Mouse (Mus musculus): ENCODE data around the gene Lmo1. TPM values are rescaled to one million over a fixed set of nuclear protein-coding genes. Genes with fewer than 3 reads are reported as not detected.

Gene Lmo1
- polyA plus RNA-seq, 1 experiment = 0.89 TPM

DNA sequence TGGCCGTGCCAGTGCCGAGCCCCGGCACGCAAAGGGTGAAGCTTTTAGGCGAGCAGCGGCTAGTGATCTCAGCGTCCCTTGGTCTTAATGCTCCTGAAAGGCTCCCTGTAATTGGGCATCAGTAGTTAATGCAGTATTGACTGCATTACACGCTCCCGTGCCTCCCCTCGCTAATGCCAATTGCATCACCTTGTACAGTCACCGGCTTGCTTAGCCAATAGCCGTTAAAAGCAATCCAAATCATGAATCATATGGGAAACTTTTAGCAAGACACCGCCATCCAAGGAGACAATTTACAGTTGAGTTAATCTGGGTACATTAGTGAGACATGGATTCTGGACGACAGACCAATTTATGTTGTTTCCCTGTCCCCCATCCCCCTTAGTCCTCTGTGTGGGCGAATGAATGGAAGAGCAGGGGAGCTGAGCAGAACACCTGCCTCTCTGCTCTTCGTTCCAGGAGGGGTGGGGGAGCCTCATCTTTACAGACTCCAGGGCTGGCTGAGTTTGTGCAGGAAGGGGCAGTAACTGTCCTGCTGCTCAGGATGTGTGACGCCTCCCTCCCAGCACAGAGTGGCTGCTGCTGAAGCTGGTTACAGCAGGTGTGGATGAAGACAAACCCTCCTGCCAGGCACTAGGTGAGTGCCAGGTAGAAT is 8.9 kb downstream of the Lmo1 start:
- Histone ChIP-seq H3K4me1 (ENCODE audit: control insufficient read depth, insufficient read depth, insufficient read length) (peaks cover 3% of the 10 kb centered on the region; the same call in 1 of the 2 replicates), H3K27me3 (ENCODE audit: control insufficient read depth, insufficient read depth, low read length) (peaks cover 6% of the 10 kb centered on the region; the same call in 1 of the 2 replicates), H3K4me3 (ENCODE audit: extremely low read depth, insufficient read depth, insufficient read length) (no peak overlapping the region), H3K27ac (ENCODE audit: insufficient read depth, low read length) (no peak overlapping the region), H3K36me3 (ENCODE audit: control insufficient read depth, insufficient read depth, low read length) (no peaks in the 10 kb centered on the region)
- TF ChIP-seq CTCF (IDR thresholded peaks at IDR 0.05; ENCODE audit: extremely low read depth, insufficient read depth, insufficient read length, insufficient replicate concordance) = no peak
- TF ChIP-seq POLR2A (IDR thresholded peaks at IDR 0.05; ENCODE audit: low read depth, low read length) = no peak
- 93% methylated on average over 17 of the region's 17 CpGs for WGBS
- no peak for DNase-seq (ENCODE audit: low read depth in 1 of 2, low spot score in 2 of 2)

DNA sequence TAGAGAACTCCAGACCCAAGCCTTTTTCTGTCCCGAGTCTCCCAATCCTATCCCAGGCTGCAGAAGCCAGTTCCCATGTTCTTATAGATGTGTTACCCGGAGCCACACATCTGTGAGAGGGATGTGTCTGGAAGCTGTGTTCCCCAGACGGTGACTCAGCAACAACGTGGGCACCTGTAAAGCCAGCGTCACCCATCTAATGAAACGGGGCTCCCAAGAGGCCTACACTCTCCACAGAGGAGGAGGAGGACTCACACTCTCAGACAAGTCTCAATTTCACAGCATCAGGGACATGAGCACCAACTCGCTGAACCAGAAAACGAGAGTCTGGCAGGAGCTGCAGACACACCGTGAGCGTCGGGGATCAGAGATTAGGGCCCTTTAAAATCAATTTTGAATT is 20.7 kb downstream of the Lmo1 start:
- no peaks in the 10 kb centered on the region for H3K27me3 ChIP-seq (ENCODE audit: control insufficient read depth, insufficient read depth, low read length)
- no peak for DNase-seq (ENCODE audit: low read depth in 1 of 2, low spot score in 2 of 2)
- no peak overlapping the region for H3K4me3 ChIP-seq (ENCODE audit: extremely low read depth, insufficient read depth, insufficient read length)
- H3K27ac ChIP-seq (ENCODE audit: insufficient read depth, low read length) = no peak overlapping the region
- TF ChIP-seq CTCF (IDR thresholded peaks at IDR 0.05; ENCODE audit: extremely low read depth, insufficient read depth, insufficient read length, insufficient replicate concordance) (no peak), POLR2A (IDR thresholded peaks at IDR 0.05; ENCODE audit: low read depth, low read length) (no peak)
- WGBS = 69% methylated on average over 11 of the region's 11 CpGs
- no peaks in the 10 kb centered on the region for H3K4me1 ChIP-seq (ENCODE audit: control insufficient read depth, insufficient read depth, insufficient read length)
- no peaks in the 10 kb centered on the region for H3K36me3 ChIP-seq (ENCODE audit: control insufficient read depth, insufficient read depth, low read length)

GRCm38 (mm10) chr7:109153538-109153937 is 21.5 kb downstream of the Lmo1 start:
- WGBS = 75% methylated on average over 5 of the region's 5 CpGs
- Histone ChIP-seq H3K27me3 (ENCODE audit: control insufficient read depth, insufficient read depth, low read length) (no peaks in the 10 kb centered on the region), H3K27ac (ENCODE audit: insufficient read depth, low read length) (no peak overlapping the region), H3K4me3 (ENCODE audit: extremely low read depth, insufficient read depth, insufficient read length) (no peak overlapping the region), H3K36me3 (ENCODE audit: control insufficient read depth, insufficient read depth, low read length) (no peaks in the 10 kb centered on the region), H3K4me1 (ENCODE audit: control insufficient read depth, insufficient read depth, insufficient read length) (no peaks in the 10 kb centered on the region)
- TF ChIP-seq CTCF (IDR thresholded peaks at IDR 0.05; ENCODE audit: extremely low read depth, insufficient read depth, insufficient read length, insufficient replicate concordance) = no peak
- no peak for TF ChIP-seq POLR2A (IDR thresholded peaks at IDR 0.05; ENCODE audit: low read depth, low read length)
- DNase-seq (ENCODE audit: low read depth in 1 of 2, low spot score in 2 of 2) = no peak

GRCm38 (mm10) chr7:109151088-109151487 is 23.9 kb downstream of the Lmo1 start:
- no peaks in the 10 kb centered on the region for H3K36me3 ChIP-seq (ENCODE audit: control insufficient read depth, insufficient read depth, low read length)
- WGBS = 86% methylated on average over 4 of the region's 4 CpGs
- H3K27ac ChIP-seq (ENCODE audit: insufficient read depth, low read length) = no peak overlapping the region
- H3K4me3 ChIP-seq (ENCODE audit: extremely low read depth, insufficient read depth, insufficient read length) = no peak overlapping the region
- H3K4me1 ChIP-seq (ENCODE audit: control insufficient read depth, insufficient read depth, insufficient read length) = no peaks in the 10 kb centered on the region
- no peaks in the 10 kb centered on the region for H3K27me3 ChIP-seq (ENCODE audit: control insufficient read depth, insufficient read depth, low read length)
- no peak for DNase-seq (ENCODE audit: low read depth in 1 of 2, low spot score in 2 of 2)
- TF ChIP-seq POLR2A (IDR thresholded peaks at IDR 0.05; ENCODE audit: low read depth, low read length) (no peak), CTCF (IDR thresholded peaks at IDR 0.05; ENCODE audit: extremely low read depth, insufficient read depth, insufficient read length, insufficient replicate concordance) (no peak)

DNA sequence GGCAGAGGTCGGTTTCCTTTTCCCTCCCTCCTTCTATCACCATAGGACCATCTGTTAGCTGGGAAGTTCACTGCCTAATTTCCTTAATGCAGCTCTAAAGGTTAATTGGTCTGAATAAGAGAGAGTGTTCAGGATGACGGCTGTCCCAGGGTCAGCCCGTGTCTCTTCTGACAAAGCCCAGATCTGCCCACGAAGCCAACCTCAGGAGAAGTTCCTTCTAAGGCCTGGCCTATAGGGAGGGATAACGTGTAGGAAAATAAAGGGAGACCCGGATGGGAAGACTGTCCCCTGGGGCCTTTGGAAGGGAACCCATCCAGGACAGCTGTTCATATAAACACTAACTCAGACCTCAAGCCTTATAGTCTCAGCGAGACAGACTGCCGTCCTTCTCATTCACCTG is 29.8 kb downstream of the Lmo1 start:
- H3K4me1 ChIP-seq (ENCODE audit: control insufficient read depth, insufficient read depth, insufficient read length) = no peaks in the 10 kb centered on the region
- H3K36me3 ChIP-seq (ENCODE audit: control insufficient read depth, insufficient read depth, low read length) = no peaks in the 10 kb centered on the region
- no peak overlapping the region for H3K27ac ChIP-seq (ENCODE audit: insufficient read depth, low read length)
- WGBS = 86% methylated on average over 8 of the region's 8 CpGs
- H3K27me3 ChIP-seq (ENCODE audit: control insufficient read depth, insufficient read depth, low read length) = no peaks in the 10 kb centered on the region
- DNase-seq (ENCODE audit: low read depth in 1 of 2, low spot score in 2 of 2) = no peak
- H3K4me3 ChIP-seq (ENCODE audit: extremely low read depth, insufficient read depth, insufficient read length) = no peak overlapping the region
- TF ChIP-seq CTCF (IDR thresholded peaks at IDR 0.05; ENCODE audit: extremely low read depth, insufficient read depth, insufficient read length, insufficient replicate concordance) (no peak), POLR2A (IDR thresholded peaks at IDR 0.05; ENCODE audit: low read depth, low read length) (no peak)

GRCm38 (mm10) chr7:109144705-109145104 is 30.3 kb downstream of the Lmo1 start:
- no peaks in the 10 kb centered on the region for H3K4me1 ChIP-seq (ENCODE audit: control insufficient read depth, insufficient read depth, insufficient read length)
- TF ChIP-seq POLR2A (IDR thresholded peaks at IDR 0.05; ENCODE audit: low read depth, low read length) (no peak), CTCF (IDR thresholded peaks at IDR 0.05; ENCODE audit: extremely low read depth, insufficient read depth, insufficient read length, insufficient replicate concordance) (no peak)

GRCm38 (mm10) chr7:109142564-109142963 is 32.4 kb downstream of the Lmo1 start:
- no peaks in the 10 kb centered on the region for H3K27me3 ChIP-seq (ENCODE audit: control insufficient read depth, insufficient read depth, low read length)
- H3K4me1 ChIP-seq (ENCODE audit: control insufficient read depth, insufficient read depth, insufficient read length) = no peaks in the 10 kb centered on the region
- DNase-seq (ENCODE audit: low read depth in 1 of 2, low spot score in 2 of 2) = no peak
- H3K27ac ChIP-seq (ENCODE audit: insufficient read depth, low read length) = no peak overlapping the region
- H3K36me3 ChIP-seq (ENCODE audit: control insufficient read depth, insufficient read depth, low read length) = no peaks in the 10 kb centered on the region
- TF ChIP-seq POLR2A (IDR thresholded peaks at IDR 0.05; ENCODE audit: low read depth, low read length) (no peak), CTCF (IDR thresholded peaks at IDR 0.05; ENCODE audit: extremely low read depth, insufficient read depth, insufficient read length, insufficient replicate concordance) (no peak)
- WGBS = 87% methylated on average over 2 of the region's 2 CpGs
- no peak overlapping the region for H3K4me3 ChIP-seq (ENCODE audit: extremely low read depth, insufficient read depth, insufficient read length)

More at GRCm38 (mm10) chr7:109144705-109145104, 30.3 kb downstream of the Lmo1 start:
- 80% methylated on average over 11 of the region's 11 CpGs for WGBS
- Histone ChIP-seq H3K27me3 (ENCODE audit: control insufficient read depth, insufficient read depth, low read length) (no peaks in the 10 kb centered on the region), H3K4me3 (ENCODE audit: extremely low read depth, insufficient read depth, insufficient read length) (no peak overlapping the region), H3K36me3 (ENCODE audit: control insufficient read depth, insufficient read depth, low read length) (no peaks in the 10 kb centered on the region), H3K27ac (ENCODE audit: insufficient read depth, low read length) (no peak overlapping the region)
- no peak for DNase-seq (ENCODE audit: low read depth in 1 of 2, low spot score in 2 of 2)
